Mouse (Mus musculus): ENCODE data around the gene Ccdc57. TPM values are rescaled to one million over a fixed set of nuclear protein-coding genes. Genes with fewer than 3 reads are reported as not detected.

Ccdc57 gene
- 1 to 10 TPM; 6.2 to 7.0 TPM for total RNA-seq (2021)
- long read RNA-seq, experiment 1, transcript Ccdc57-201 (19 exons, 3,403 nt): major isoform, 9 of 15 reads
- long read RNA-seq, experiment 1, partial matches to known transcripts: 1 of 15 reads
- long read RNA-seq, experiment 1, other reads (novel, unspliced or antisense): 5 of 15 reads
- long read RNA-seq, experiment 2, partial matches to known transcripts: 0 of 11 reads
- long read RNA-seq, experiment 2, other reads (novel, unspliced or antisense): 8 of 11 reads

DNA sequence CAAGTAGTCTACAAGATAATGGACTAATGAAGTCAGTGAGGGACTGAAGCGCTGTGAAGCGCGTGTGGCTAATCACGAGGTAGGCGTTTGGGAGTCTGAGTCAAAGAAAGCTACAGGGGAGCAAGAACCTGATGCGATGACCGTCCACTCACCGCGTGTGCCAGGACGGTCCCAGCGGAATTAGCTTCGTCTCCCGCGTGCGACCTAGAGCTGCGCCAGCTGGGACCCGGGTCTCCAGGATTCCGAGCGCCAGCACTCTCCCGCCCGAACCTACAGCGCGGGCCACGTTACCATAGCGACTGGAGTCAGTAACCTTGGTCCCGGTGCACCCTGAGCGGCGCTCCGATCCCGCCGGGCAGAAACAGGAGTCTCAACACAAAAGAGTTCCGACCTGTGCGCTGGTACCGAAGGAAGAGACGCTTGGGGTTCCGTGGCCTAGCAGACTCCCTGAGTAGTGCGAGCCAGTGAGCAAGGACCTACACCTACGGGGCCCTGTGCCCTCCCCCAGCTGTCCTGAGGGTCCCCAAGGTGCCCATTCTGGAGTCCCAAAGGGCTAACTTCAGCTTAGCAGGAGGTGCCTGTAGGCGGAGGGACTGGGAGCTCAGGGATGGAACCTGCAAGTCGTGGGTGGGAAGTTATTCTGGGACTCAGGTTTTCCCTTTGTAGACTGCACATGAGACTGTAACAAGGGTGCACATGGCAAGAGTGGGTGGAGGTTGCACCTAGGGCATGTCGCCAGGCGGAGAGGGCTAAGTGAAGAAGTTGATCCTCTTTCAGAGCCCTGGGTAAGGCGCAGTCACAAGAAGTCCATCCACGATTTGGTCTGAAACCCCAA, at the start of gene Ccdc57:
Gene Ccdc57, minus strand, starts transcription at position 309 of the 835 bp plus-strand sequence.
- intact Hi-C loops (cut with DNase I): no loop called here
- peak; percentile 92 to 93 for DNase-seq (ENCODE audit: low spot score in 2 of 2)

DNA sequence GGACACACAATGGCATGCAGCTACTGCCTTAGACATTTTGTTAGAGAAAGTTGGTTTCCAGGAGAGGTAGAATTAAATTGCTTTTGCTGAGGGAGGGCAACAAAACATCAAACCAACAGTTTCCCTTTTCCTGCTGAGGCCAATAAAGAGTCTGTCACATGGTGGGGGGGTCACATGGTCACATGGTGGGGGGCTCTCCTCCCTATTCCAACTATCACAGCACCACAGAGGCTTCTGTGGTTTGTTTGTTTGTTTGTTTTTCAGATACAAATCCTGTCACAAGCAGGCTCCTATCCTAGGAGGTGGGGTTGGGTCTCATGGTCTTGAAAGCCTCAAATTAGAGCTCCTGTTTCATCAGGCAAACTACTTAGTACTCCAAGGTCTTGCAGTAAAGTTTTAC, 49.8 kb upstream of the Ccdc57 start:
- DNase-seq (ENCODE audit: low spot score in 2 of 2): no peak
- intact Hi-C loops (cut with DNase I): no loop called here

DNA sequence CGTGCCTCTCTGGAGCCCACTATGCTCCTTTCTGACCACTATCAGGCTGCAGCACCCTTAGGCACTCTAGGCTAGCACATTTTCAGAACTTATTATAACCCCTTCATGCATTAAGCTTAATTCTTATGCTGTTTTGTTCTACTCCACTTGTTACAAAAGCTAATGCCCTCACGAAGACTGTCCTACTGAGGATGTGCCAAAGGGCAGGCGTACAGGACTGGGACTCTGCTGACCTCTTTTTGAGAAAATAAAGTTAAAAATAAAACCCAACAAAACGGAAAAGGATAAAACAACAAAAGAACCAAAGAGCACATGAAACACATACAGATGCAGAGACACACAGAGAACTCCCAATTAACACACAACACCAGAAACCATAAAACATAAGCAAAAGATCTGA, 49.0 kb upstream of the Ccdc57 start:
- intact Hi-C loops (cut with DNase I): no loop called here
- no peak for DNase-seq (ENCODE audit: low spot score in 2 of 2)

DNA sequence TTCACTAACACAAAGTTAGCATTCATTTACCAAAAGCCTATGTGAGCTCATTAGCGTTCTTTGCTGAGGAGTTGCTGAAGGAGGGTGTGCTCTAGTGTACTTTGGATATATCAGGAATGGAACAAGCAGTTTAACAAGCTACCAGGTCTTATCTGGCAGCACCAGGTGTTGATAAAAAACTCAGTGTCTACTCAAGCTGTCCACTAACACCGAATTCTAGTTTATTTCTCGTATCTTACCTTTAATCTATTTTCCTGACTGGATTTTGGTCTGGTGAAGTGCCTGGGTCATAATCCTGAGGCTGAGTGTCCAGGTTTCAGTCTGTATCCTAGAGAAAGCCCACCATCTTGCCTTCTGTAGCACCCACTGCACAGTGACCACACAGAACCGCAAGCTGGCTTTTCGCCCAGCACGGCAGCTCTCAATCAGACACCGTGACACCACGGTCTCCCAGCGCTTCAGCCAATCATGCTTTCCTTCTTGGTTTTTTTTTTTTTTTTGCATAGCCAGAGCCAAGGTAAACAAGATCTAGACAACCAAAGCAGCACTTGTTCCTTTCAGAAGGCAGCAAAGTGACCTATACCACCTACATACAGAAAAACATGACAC, 47.9 kb upstream of the Ccdc57 start:
- DNase-seq (ENCODE audit: low spot score in 2 of 2): no peak
- intact Hi-C loops (cut with DNase I): no loop called here

DNA sequence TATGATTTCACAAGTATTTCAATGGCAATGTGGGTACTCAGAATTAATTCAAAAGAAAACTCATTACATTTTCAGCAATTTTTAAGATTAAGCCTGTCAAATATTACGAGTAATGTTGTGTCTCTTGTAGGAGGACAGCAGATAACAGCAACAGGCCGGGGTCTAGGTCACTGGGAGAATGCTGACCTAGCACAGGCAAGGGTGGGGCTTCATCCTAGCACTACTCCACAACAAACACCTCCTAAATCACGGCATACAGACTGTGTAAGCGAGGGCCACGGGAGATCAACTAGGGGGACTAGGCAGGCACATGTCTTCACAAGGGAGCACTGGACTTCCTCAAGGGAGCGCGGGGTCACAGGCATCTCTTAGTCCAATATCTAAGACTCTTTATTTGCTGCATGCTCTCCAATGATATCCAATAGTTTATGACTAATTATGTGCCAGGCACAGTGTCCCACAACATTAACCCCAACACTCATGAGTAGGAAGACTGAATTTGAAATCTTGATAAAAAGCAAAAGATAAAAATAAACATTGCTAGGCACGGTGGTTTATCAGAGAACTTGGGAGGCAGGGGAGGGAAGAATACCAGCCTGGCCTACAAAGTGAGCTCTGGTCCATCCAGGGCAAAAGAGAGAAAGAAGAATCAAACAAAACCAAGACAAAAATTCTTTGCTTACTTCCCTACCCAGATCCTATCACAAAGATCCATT, 47.2 kb upstream of the Ccdc57 start:
- no peak for DNase-seq (ENCODE audit: low spot score in 2 of 2)
- intact Hi-C loops (cut with DNase I): no loop called here

DNA sequence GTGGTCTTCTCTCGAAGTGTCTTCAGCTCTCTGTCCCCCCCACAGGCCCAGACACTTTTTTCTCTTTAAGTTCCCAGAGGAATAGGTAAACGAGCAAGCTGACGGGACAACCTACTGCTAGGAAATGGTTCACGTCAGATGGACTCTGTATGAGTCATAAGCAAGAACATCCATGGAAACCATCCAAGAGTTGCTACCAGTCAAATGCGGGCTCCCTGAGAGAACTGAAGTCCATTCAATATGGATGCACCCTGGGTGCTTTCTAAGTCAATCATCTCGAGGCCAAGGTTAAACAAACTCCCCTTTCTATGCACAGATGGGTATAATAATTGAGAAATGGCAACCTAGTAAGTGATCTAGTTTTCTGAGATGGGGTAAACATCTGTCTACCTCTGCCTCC, 40.6 kb upstream of the Ccdc57 start:
- DNase-seq (ENCODE audit: low spot score in 2 of 2): no peak
- intact Hi-C loops (cut with DNase I): no loop called here

DNA sequence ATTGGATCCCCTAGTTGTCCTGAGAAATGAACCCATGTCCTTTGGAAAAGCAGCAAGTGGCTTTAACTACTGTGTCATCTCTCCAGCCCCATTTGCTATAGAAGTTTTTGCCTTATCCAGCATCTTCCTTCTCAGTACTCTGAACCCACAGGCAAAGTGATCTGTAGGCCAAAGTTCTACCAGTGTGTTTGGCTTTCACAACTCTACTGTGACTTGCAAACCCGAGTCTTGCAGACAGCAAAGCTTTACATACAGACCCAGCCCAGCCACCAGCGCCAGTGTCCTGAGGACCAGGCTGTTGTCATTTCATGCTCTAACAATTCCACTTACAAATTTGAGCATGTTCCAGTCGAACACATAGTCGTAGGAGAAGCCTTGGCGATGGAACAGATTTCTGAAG, 38.6 kb upstream of the Ccdc57 start:
- DNase-seq (ENCODE audit: low spot score in 2 of 2): no peak
- intact Hi-C loops (cut with DNase I): no loop called here

DNA sequence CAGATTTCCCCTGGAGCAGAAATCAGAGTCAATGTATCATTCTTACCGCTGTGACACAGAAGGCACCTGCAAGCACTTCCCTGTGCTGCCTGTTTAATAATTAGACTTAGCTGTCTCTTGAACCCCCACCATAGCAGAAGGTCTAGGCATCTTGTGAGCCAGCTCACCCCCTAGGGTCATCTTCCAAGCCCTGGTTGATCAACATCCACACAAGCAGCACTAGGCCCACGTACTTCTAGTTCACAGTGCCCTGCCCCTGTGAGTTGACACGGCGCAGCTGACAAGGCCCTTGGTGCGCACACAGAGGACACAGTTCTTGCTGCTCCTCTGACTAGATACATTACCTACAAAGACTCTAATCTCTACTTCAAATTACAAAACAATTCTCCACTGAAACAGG, 37.1 kb upstream of the Ccdc57 start:
- intact Hi-C loops (cut with DNase I): no loop called here
- DNase-seq (ENCODE audit: low spot score in 2 of 2): no peak

DNA sequence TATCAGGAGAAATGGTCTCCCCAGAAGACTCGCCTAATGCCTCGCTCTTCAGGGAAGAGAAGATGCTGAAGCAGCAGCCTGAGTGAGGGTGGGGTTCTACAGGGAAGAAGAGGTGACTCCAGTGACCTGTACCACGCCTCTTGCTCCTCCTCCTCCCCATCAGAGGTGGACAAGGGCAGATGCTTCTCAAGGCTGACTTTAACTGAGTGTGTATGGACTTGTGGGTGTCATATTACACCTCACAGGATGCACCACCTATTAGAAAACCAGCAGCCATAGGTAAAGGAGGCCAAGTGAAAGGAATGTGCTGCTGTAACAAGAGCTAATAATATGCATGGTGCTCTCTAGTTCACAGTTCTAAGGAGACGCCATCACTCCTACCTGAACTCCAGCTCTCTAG, 32.9 kb upstream of the Ccdc57 start:
- intact Hi-C loops (cut with DNase I): no loop called here
- no peak for DNase-seq (ENCODE audit: low spot score in 2 of 2)

DNA sequence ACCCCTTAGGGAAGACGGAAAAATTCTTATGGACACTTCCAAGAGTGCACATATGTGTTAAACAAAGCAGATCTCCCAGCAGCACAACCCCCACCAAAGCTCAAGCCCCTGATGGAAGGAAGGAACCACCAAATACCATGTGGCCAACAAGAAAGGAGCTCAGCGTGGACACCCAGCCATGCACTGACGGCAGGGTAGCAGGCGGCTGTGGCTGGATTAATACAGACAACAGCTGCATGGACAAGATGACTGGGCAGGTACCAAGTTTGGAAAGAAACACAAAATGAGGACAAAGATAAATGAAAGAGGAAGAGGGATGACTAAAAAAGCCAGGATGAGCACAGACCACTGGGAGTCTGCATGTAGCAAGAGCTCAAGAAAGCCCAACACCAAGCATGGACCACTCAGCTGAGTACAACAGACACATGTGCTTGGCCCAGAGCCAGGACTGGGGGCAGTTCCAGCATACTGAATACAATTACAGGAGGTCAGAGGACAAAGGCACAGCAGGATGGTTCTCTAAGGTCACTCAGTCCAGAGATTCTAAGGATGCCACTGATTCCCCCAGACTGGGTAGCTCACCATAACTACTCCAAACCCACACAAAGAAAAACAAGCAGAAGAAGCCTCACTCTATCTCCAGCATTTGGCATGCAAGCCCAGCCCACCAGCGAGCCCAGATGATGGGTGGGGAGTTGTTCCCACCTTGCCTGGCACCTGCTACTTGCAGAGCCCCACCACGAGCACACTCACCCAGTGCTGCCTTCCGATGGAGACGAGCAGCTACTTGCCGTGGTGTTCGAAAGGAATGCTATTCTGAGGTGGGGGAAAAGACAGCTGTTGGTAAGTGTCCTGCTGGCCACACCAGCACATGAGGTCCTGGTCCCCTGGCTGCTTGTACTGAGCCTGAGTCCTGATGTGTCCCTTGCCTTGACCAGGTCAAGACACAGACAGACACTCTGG, 31.8 kb upstream of the Ccdc57 start:
- intact Hi-C loops (cut with DNase I): no loop called here

DNA sequence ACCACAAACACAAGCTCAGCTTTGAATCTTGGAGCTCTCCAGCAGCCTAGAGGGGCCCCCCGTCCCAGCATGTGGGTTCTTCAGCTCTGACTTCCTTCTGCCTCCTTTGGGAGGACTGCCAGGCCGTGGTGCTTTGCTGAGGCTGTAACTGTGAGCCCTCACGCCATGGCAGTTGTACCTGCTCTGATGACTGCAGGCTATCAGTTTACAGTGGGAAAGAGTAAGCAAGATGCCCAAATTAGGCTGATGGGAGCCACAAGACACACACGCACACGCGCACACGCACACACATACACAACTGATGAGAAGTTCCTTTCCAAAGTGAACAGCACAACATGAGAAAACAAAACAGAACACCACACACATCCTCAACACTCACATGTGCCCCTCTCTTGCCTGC, 30.2 kb upstream of the Ccdc57 start:
- DNase-seq (ENCODE audit: low spot score in 2 of 2): no peak
- intact Hi-C loops (cut with DNase I): no loop called here

More for the DNA sequence above, 31.8 kb upstream of the Ccdc57 start:
- no peak for DNase-seq (ENCODE audit: low spot score in 2 of 2)

DNA sequence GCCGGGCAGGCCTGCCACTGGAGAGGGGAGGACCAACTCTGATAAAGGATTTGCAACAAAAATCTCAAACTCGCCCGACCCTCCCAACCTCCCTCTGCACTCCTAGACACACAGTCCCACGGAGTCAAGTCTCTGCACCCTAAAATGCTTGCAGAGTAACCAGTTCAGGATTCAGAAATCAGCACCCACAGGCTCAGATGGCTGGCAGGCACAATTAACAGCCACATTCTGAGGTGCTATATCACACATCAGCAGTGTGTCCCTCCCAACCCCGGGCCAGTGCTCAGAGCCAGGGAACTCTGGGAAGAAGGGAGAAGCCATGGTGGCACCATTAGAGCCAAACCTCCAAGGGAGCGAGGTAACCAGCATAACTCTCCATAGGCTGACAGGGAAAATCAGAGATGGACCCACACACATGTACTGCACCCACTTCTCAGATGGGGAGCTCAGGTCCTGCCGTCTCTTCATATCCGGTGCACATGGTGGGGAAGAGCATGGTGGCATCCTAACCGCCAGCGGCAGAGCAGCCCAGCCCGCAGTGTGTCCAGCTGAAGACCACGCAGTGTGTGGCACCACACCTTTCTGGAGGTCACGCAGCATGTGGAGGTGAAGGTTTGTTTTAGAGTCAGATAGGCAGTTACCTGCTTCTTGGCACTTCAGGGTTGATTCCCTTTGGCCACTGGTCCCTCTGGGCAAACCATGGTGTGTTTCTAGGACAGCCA, 29.5 kb upstream of the Ccdc57 start:
- DNase-seq (ENCODE audit: low spot score in 2 of 2): no peak
- intact Hi-C loops (cut with DNase I): no loop called here

DNA sequence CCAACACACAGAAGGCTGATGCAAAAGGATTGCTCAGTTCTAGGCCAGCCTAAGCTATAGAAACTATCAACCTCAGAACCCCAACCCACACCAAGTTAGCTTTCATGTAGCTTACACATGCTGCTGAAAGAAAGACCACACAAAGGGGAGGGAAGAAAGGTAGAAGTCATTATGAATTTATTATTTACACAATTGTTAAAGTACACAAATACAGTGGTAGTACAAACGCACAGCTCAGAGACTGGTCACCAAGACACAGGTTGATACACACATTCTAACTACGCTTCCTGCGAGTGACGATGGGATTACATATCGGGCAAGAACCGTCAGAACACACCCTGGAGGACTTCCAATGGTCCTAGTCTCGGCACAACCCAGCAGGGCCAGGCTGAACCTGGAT, 28.9 kb upstream of the Ccdc57 start:
- intact Hi-C loops (cut with DNase I): no loop called here
- no peak for DNase-seq (ENCODE audit: low spot score in 2 of 2)

DNA sequence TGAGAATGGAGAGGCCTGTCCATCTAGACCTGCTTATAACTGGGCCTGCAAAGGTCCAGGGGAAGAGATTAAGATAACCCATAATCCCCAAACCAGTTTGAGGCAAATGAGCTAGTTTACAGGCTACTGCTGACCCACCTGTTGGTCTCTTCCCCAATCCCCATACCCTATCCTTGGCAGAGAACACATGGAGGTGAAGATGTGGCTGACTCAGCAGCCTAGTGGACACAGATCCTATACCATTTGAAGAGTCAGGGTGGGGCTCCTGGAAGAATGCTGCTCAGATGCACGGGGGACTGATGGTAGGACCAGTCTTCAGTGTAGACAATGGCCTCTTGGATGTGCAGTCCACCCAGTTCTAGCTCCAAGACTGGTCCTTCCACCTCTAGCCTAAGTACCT, 27.6 kb upstream of the Ccdc57 start:
- no peak for DNase-seq (ENCODE audit: low spot score in 2 of 2)
- intact Hi-C loops (cut with DNase I): no loop called here

DNA sequence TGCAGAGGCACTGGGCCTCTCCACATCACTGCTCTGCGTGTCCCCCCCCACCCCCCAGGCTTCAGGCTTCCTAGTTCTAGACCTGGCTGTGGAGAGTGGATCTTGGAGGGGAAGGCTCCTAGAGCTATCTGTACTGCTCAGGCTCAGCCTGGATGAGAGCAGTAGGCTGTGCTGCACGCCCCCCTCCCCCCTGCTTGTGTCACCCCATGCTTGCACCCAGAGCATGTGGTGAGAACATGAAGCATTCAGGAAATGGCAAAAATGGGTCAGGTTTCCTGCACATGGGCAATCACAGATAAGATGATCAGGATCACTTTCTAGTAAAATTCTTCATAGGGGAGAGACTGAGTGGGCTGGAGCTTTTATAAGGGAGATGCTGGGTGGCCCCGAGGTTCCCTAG, 26.9 kb upstream of the Ccdc57 start:
- intact Hi-C loops (cut with DNase I): no loop called here
- no peak for DNase-seq (ENCODE audit: low spot score in 2 of 2)

DNA sequence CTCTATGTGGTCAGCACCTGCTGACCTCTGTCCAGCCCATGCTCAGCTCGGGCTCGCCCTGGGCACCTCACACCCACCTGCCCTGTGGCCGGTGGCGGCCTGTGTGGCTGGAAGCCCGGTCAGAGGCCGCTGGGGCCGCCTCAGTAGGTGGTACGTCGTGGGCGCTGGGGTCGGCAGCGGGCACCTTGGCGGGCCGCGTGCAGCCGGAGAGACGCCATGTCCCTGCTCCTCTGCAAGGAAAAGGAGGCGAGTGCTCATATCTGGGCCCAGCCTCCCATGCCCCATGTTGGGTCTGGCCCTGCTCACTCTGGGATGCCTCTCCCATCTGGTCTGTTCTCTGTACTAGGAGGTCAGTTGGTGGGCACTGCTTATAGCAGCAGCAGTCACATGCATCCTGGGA, 26.4 kb upstream of the Ccdc57 start:
- intact Hi-C loops (cut with DNase I): no loop called here
- no peak for DNase-seq (ENCODE audit: low spot score in 2 of 2)

DNA sequence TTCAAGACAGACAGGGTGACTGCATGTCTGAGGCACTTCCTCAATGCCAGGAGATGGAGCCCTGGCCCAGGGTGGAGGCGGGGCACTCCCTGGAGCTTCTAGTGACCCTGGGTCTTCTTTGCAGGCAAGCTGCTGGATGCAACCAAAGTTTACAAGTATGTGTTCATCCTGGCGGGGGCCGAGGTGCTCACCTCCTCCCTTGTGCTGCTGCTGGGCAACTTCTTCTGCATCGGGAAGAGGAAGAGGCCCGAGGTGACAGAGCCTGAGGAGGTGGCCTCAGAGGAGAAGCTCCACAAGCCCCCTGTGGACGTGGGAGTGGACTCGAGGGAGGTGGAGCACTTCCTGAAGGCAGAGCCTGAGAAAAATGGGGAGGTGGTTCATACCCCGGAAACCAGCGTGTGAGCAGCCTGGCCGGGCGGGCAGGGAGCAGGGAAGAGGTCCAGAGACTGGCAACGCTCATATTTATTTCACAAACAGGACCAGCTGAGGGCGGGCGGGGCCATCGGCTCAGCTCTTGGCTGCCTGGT, 25.1 kb upstream of the Ccdc57 start:
- DNase-seq (ENCODE audit: low spot score in 2 of 2): no peak
- intact Hi-C loops (cut with DNase I): no loop called here

DNA sequence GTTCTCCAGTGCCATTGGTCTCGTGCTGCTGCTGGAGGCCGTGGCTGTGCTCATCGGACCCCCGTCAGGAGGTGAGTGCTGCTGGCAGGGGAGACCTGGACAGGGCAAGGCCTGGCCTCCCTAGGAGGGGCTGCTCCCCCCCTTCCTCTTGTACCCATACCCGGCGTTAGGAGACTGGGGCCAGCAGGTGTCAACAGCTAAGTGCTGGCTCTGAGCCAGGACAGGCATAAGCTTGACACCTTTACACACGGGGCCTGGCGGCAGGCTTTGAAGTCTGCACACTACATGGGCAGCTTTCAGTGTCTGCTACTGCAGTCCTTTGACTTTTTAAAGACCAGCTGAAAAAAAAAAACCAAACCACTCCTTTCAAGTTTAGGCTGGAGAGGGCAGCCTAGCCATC, 24.4 kb upstream of the Ccdc57 start:
- intact Hi-C loops (cut with DNase I): no loop called here
- no peak for DNase-seq (ENCODE audit: low spot score in 2 of 2)

Data from left cerebral cortex, postnatal 14 days (tissue).